Comparison of ENCODE assay signal across 8 mouse cellular contexts in the genomic region with DNA sequence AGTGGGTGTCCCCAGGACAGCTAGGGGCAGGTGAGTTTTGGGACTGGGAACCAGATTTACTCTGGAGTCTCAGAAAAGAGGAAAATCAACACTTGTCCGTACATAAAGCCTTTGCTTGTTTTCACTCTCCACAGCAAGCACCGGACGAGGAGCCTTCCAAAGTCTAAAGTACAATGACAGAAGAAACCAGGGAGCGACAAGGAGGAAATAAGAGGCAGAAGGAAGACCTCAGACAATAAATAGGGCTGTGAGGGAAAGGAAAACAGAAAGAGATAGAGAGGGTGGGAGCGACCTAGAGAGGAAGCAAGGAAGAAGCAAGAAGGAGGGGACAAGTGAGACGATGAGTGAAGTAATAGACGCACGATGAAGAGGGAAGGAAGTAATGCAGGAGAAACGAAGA. TPM values are rescaled to one million over a fixed set of nuclear protein-coding genes. Genes with fewer than 3 reads are reported as not detected.
DNase-seq lines count a peak whose midpoint lies in the region; ATAC-seq and TF ChIP-seq lines count a peak whose summit lies in the region.

No protein-coding gene starts in this region.

- no peak for TF ChIP-seq CTCF in spleen, adult 2 months (IDR thresholded peaks at IDR 0.05; ENCODE audit: extremely low read depth, insufficient read depth, insufficient read length, insufficient replicate concordance)

- no peaks in the 10 kb centered on the region for H3K27me3 ChIP-seq in spleen, adult 2 months (ENCODE audit: control insufficient read depth, insufficient read depth, low read length)
- peaks cover 14% of the 10 kb centered on the region for H3K27me3 ChIP-seq in hindbrain, embryonic 13.5 days
- no peaks in the 10 kb centered on the region for H3K27me3 ChIP-seq in limb, embryonic 15.5 days
- H3K27me3 ChIP-seq in stomach, embryonic 15.5 days (replicated peaks), result no peaks in the 10 kb centered on the region

- no peaks in the 10 kb centered on the region for H3K36me3 ChIP-seq in spleen, adult 2 months (ENCODE audit: control insufficient read depth, insufficient read depth, low read length)
- H3K36me3 ChIP-seq in hindbrain, embryonic 13.5 days, result peaks cover 4% of the 10 kb centered on the region; the same call in 1 of the 2 replicates
- H3K36me3 ChIP-seq in limb, embryonic 15.5 days, result peaks cover under 1% of the 10 kb centered on the region; the same call in 1 of the 2 replicates
- H3K36me3 ChIP-seq in stomach, embryonic 15.5 days, result no peaks in the 10 kb centered on the region

- no peak for DNase-seq in spleen, adult 2 months (ENCODE audit: low read depth in 1 of 2, low spot score in 2 of 2)
- DNase-seq in spleen, adult 18-20 months, result no peak
- no peak for DNase-seq in gastrocnemius, adult 8-10 months (ENCODE audit: low spot score in 2 of 2)
- no peak for DNase-seq in spleen, adult 12 weeks (ENCODE audit: low spot score)
- DNase-seq in adrenal gland, postnatal 14 days, result no peak

- ATAC-seq in hindbrain, embryonic 13.5 days (ENCODE audit: low FRiP score), result no peak; the same call in 1 of the 2 replicates
- 0 out of 2 replicates have a peak, but pooled peaks have one; percentile 9 for ATAC-seq in limb, embryonic 15.5 days (ENCODE audit: insufficient number of reproducible peaks, low FRiP score, low TSS enrichment, low read depth)
- ATAC-seq in stomach, embryonic 15.5 days (ENCODE audit: insufficient read depth, low FRiP score, low read depth), result no peak

- peak overlapping the region; percentile 84 for H3K4me2 ChIP-seq in hindbrain, embryonic 13.5 days
- H3K4me2 ChIP-seq in limb, embryonic 15.5 days, result peak overlapping the region; percentile 75
- peak overlapping the region; percentile 93 for H3K4me2 ChIP-seq in stomach, embryonic 15.5 days

- H3K4me3 ChIP-seq in spleen, adult 2 months (ENCODE audit: extremely low read depth, insufficient read depth, insufficient read length), result peak overlapping the region; percentile 62; the same call in 1 of the 2 replicates
- H3K4me3 ChIP-seq in hindbrain, embryonic 13.5 days, result peak overlapping the region; percentile 67
- H3K4me3 ChIP-seq in limb, embryonic 15.5 days, result peak overlapping the region; percentile 75
- peak overlapping the region; percentile 64 for H3K4me3 ChIP-seq in stomach, embryonic 15.5 days (replicated peaks)

- 38% methylated on average over 9 of the region's 9 CpGs for WGBS in spleen, adult 2 months
- WGBS in hindbrain, embryonic 13.5 days, result 57% methylated on average over 9 of the region's 9 CpGs
- 47% methylated on average over 9 of the region's 9 CpGs for WGBS in limb, embryonic 15.5 days
- WGBS in stomach, embryonic 15.5 days, result 43% methylated on average over 9 of the region's 9 CpGs

- peak overlapping the region; percentile 91 for H3K9ac ChIP-seq in hindbrain, embryonic 13.5 days
- peak overlapping the region; percentile 85 for H3K9ac ChIP-seq in limb, embryonic 15.5 days
- H3K9ac ChIP-seq in stomach, embryonic 15.5 days, result no peak overlapping the region; the same call in 1 of the 2 replicates

- peaks cover 4% of the 10 kb centered on the region for H3K4me1 ChIP-seq in spleen, adult 2 months (ENCODE audit: control insufficient read depth, insufficient read depth, insufficient read length)
- H3K4me1 ChIP-seq in hindbrain, embryonic 13.5 days (replicated peaks), result peaks cover 39% of the 10 kb centered on the region
- H3K4me1 ChIP-seq in limb, embryonic 15.5 days, result peaks cover 31% of the 10 kb centered on the region
- H3K4me1 ChIP-seq in stomach, embryonic 15.5 days, result peaks cover 22% of the 10 kb centered on the region

- H3K27ac ChIP-seq in spleen, adult 2 months (ENCODE audit: insufficient read depth, low read length), result 0 out of 2 replicates have a peak overlapping the region, but pooled peaks have one; percentile 1
- peak overlapping the region; percentile 82 for H3K27ac ChIP-seq in hindbrain, embryonic 13.5 days
- peak overlapping the region; percentile 84 for H3K27ac ChIP-seq in limb, embryonic 15.5 days
- peak overlapping the region; percentile 64; the same call in 1 of the 2 replicates for H3K27ac ChIP-seq in stomach, embryonic 15.5 days

- no peak for TF ChIP-seq POLR2A in spleen, adult 2 months (IDR thresholded peaks at IDR 0.05; ENCODE audit: low read depth, low read length)

- H3K9me3 ChIP-seq in hindbrain, embryonic 13.5 days, result no peaks in the 10 kb centered on the region
- H3K9me3 ChIP-seq in limb, embryonic 15.5 days, result no peaks in the 10 kb centered on the region
- no peaks in the 10 kb centered on the region for H3K9me3 ChIP-seq in stomach, embryonic 15.5 days

RNA-seq across cellular contexts. Expression of a gene that starts 0.5 kb away (rescaled TPM):
- polyA plus RNA-seq in spleen, adult 2 months (2012; rRNA removed), result 20.0 and 25.5 TPM in 2 replicates
- 70.9 and 77.6 TPM in 2 replicates for polyA plus RNA-seq in hindbrain, embryonic 13.5 days (2015; fragmentation: Nextera tagmentation; extraction: Ambion mirVana)
- 83.9 and 88.5 TPM in 2 replicates for polyA plus RNA-seq in limb, embryonic 15.5 days (2015; fragmentation: Nextera tagmentation; extraction: Ambion mirVana)
- polyA plus RNA-seq in stomach, embryonic 15.5 days (2015; fragmentation: Nextera tagmentation; extraction: Ambion mirVana), result 57.4 and 57.6 TPM in 2 replicates
- 10 to 100 TPM; 20.1 to 30.6 (median 25.4) TPM for total RNA-seq in gastrocnemius, adult 8-10 months (2022)
- 40.3 and 43.1 TPM in 2 replicates for total RNA-seq in adrenal gland, postnatal 14 days (2021)

RNA-seq across cellular contexts. Expression of a gene that starts 26.2 kb away (rescaled TPM):
- 110 and 117 TPM in 2 replicates for polyA plus RNA-seq in spleen, adult 2 months (2012; rRNA removed)
- 44.3 and 48.7 TPM in 2 replicates for polyA plus RNA-seq in hindbrain, embryonic 13.5 days (2015; fragmentation: Nextera tagmentation; extraction: Ambion mirVana)
- polyA plus RNA-seq in limb, embryonic 15.5 days (2015; fragmentation: Nextera tagmentation; extraction: Ambion mirVana), result 40.6 and 42.8 TPM in 2 replicates
- polyA plus RNA-seq in stomach, embryonic 15.5 days (2015; fragmentation: Nextera tagmentation; extraction: Ambion mirVana), result 38.3 and 42.6 TPM in 2 replicates
- total RNA-seq in gastrocnemius, adult 8-10 months (2022), result 10 to 100 TPM; 11.7 to 16.7 (median 14.4) TPM
- total RNA-seq in adrenal gland, postnatal 14 days (2021), result 51.3 and 60.3 TPM in 2 replicates

RNA-seq across cellular contexts. Expression of a gene that starts 38.2 kb away (rescaled TPM):
- 27.6 and 40.8 TPM in 2 replicates for polyA plus RNA-seq in spleen, adult 2 months (2012; rRNA removed)
- 1.6 and 2.0 TPM in 2 replicates for polyA plus RNA-seq in hindbrain, embryonic 13.5 days (2015; fragmentation: Nextera tagmentation; extraction: Ambion mirVana)
- 25.0 and 32.4 TPM in 2 replicates for polyA plus RNA-seq in limb, embryonic 15.5 days (2015; fragmentation: Nextera tagmentation; extraction: Ambion mirVana)
- polyA plus RNA-seq in stomach, embryonic 15.5 days (2015; fragmentation: Nextera tagmentation; extraction: Ambion mirVana), result 15.8 and 18.5 TPM in 2 replicates
- 1 to 10 TPM; 1.1 to 3.3 (median 2.4) TPM for total RNA-seq in gastrocnemius, adult 8-10 months (2022)
- total RNA-seq in adrenal gland, postnatal 14 days (2021), result 11.3 and 12.4 TPM in 2 replicates

Comparison
In these comparisons a context has a peak if more than half of its experiments do, and no peak if none do; other contexts are left out.
1. H3K27ac ChIP-seq: peak in every context shown above with its lines; median percentile 84 in limb, embryonic 15.5 days; 82 in hindbrain, embryonic 13.5 days; 64 in stomach, embryonic 15.5 days; 1 in spleen, adult 2 months.